Mouse (Mus musculus) liver, adult 2 months (tissue): ENCODE results near the gene Sos2.

ENCODE experiments used
- CTCF ChIP-seq: fragments of 200-500 bp; IDR thresholded peaks from 2 replicates; pipeline ENCODE4 v1.5.1; 2011; ENCODE audit warnings: low read depth, low read length, control low read depth
- POLR2A ChIP-seq: fragments of 200-500 bp; IDR thresholded peaks from 2 replicates; pipeline ENCODE4 v1.6.1; 2011; ENCODE audit warnings: low read length, control low read depth; ENCODE audit not compliant: insufficient read depth; ENCODE audit errors: extremely low read depth

DNA sequence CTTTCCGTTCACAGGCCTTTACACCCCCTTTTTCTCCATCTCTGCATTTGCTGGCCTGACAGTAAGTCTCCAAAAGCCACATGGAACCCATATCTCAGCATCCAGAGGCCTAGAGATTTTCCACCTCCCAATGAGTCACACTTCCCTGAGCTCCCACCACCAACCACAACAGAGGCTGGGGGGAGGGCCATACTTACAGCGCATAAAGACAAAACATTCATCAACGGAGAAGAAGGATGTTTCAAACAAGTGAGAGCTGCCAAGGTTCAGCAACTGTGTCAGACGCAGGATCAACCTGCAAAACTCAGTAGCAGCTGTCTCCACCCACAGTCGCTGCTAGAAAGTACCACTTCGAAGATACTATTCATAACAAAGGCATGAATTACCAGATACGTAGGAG, 142.3 kb downstream of the Sos2 start:
- TF ChIP-seq CTCF: no peak
- no peak for TF ChIP-seq POLR2A
